Mouse (Mus musculus) kidney, postnatal 4 days (tissue): Measurements from ENCODE around the gene Glt28d2.

Source experiments
- DNase-seq, 2 experiments: peaks; one replicate each; pipeline ENCODE4 v3.0.0; 2021; ENCODE audit warnings: mixed read lengths in 2 of 2

The Glt28d2 gene

GRCm38 (mm10) chr3:85820839-85821548 is 66.3 kb downstream of the Glt28d2 start:
- DNase-seq: no peak
